Mouse (Mus musculus) brain, embryonic 14.5 days (tissue): Measurements from ENCODE around the gene Sorcs3.

Experiments
- CTCF ChIP-seq: fragments of 200-500 bp; IDR thresholded peaks from 2 replicates; pipeline ENCODE4 v1.5.1; 2012; ENCODE audit warnings: inconsistent platforms, mild to moderate bottlenecking, moderate library complexity, borderline replicate concordance; ENCODE audit not compliant: insufficient read depth, insufficient read length; ENCODE audit errors: extremely low read depth
- POLR2A ChIP-seq: fragments of 200-500 bp; IDR thresholded peaks from 2 replicates; pipeline ENCODE4 v1.6.1; 2012; ENCODE audit warnings: mild to moderate bottlenecking, inconsistent platforms, borderline replicate concordance; ENCODE audit not compliant: poor library complexity, insufficient read depth, insufficient read length, severe bottlenecking; ENCODE audit errors: extremely low read depth

DNA sequence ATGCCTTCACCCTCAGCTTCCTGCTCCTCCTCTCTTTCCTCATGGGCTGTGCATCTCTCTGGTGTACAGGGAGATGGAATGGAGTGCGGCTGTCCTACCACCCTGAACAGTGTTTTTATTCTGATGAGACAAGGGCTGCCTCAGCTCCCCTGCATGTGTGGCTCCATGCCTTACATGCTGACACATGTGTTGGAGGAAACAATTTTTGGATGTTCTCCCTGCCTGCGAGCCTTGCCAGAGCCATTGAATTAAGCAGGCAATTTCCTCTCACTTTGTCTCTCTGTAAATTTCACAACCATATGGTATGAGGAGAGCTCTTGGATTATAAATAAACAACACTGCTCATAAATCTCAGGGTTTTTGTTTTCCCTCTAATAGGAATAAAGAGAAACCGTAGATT is 257.7 kb downstream of the Sorcs3 start:
- TF ChIP-seq POLR2A (no peak), CTCF (no peak)
